Mouse (Mus musculus) cerebellum, adult 2 months (tissue): ENCODE data around the gene Cd82.

Experiments
- CTCF ChIP-seq: fragments of 200-500 bp; IDR thresholded peaks from 2 replicates; pipeline ENCODE4 v1.5.1; 2011; ENCODE audit warnings: low read depth, mild to moderate bottlenecking, control low read depth, low read length, moderate library complexity, borderline replicate concordance; ENCODE audit not compliant: insufficient read depth
- POLR2A ChIP-seq: fragments of 200-500 bp; IDR thresholded peaks from 2 replicates; pipeline ENCODE4 v1.6.1; 2011; ENCODE audit warnings: low read length, control low read depth, borderline replicate concordance; ENCODE audit not compliant: insufficient read depth

- TF ChIP-seq CTCF (no peak), POLR2A (no peak)
These were observed 26.1 kb upstream of the Cd82 start for GRCm38 (mm10) chr2:93488911-93489587.
